Mouse (Mus musculus): ENCODE data around the gene Hnrnph3. TPM values are rescaled to one million over a fixed set of nuclear protein-coding genes. Genes with fewer than 3 reads are reported as not detected.

The Hnrnph3 gene
- total RNA-seq, 1 experiment, result 25.7 TPM

GRCm38 (mm10) chr10:62971821-62972220, 52.2 kb downstream of the Hnrnph3 start:
- Histone ChIP-seq H3K4me1 (ENCODE audit: control insufficient read depth in 2 of 2, insufficient read depth in 2 of 2, low read length in 2 of 2, poor library complexity in 1 of 2) (no peaks in the 10 kb centered on the region), H3K9me3 (ENCODE audit: control insufficient read depth, insufficient read depth, low read depth, low read length) (0 out of 2 replicates have a peak, but pooled peaks cover under 1% of the 10 kb centered on the region), H3K9ac (ENCODE audit: insufficient read depth, low read depth, low read length, poor library complexity, severe bottlenecking) (no peak overlapping the region), H3K4me3 (ENCODE audit: insufficient read depth in 1 of 2, low read depth in 1 of 2, low read length in 2 of 2, poor library complexity in 1 of 2, severe bottlenecking in 1 of 2) (no peak overlapping the region), H3K36me3 (ENCODE audit: control insufficient read depth, insufficient read depth, low read length, poor library complexity, severe bottlenecking) (peaks cover 42% of the 10 kb centered on the region), H3K27ac (ENCODE audit: insufficient read depth, low read depth, low read length, poor library complexity, severe bottlenecking) (no peak overlapping the region)
- DNase-seq (ENCODE audit: low read depth, low spot score), result no peak
- in situ Hi-C loops (cut with MboI; ENCODE audit: low sequenced_read_pairs in 2 of 2, unreplicated experiment in 2 of 2), result no loop called here
- TF ChIP-seq CHD2 (IDR thresholded peaks at IDR 0.05; ENCODE audit: low read depth, low read length), result no peak

DNA sequence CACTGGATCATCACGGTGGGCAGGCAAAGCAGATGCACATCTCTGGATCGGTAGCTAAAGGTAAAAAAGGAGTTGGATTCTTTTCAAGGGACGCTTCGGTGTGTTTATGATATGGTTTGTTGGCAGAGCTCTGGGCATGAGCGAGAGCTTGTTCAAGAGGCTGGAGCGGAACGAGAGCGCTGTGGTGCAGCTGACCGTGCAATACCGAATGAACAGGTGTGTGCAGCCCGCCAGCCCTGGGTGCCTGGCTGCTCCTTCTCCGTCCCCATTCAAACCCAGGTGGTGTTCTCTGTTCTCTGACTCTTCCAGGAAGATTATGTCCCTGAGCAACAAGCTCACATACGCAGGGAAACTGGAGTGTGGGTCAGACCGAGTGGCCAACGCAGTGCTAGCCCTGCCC, 57.7 kb downstream of the Hnrnph3 start:
- Histone ChIP-seq H3K4me1 (ENCODE audit: control insufficient read depth in 2 of 2, insufficient read depth in 2 of 2, low read length in 2 of 2, poor library complexity in 1 of 2) (no peaks in the 10 kb centered on the region), H3K36me3 (ENCODE audit: control insufficient read depth, insufficient read depth, low read length, poor library complexity, severe bottlenecking) (peaks cover 66% of the 10 kb centered on the region), H3K9me3 (ENCODE audit: control insufficient read depth, insufficient read depth, low read depth, low read length) (peaks cover 2% of the 10 kb centered on the region; the same call in 1 of the 2 replicates), H3K9ac (ENCODE audit: insufficient read depth, low read depth, low read length, poor library complexity, severe bottlenecking) (no peak overlapping the region), H3K4me3 (ENCODE audit: insufficient read depth in 1 of 2, low read depth in 1 of 2, low read length in 2 of 2, poor library complexity in 1 of 2, severe bottlenecking in 1 of 2) (no peak overlapping the region), H3K27ac (ENCODE audit: insufficient read depth, low read depth, low read length, poor library complexity, severe bottlenecking) (no peak overlapping the region)
- TF ChIP-seq MAFK (IDR thresholded peaks at IDR 0.05; ENCODE audit: insufficient read depth, low read depth, low read length) (no peak), ZC3H11A (IDR thresholded peaks at IDR 0.05; ENCODE audit: borderline replicate concordance, low read depth, low read length) (no peak), ZNF384 (IDR thresholded peaks at IDR 0.05; ENCODE audit: low read depth, low read length) (no peak), HCFC1 (IDR thresholded peaks at IDR 0.05; ENCODE audit: borderline replicate concordance, insufficient read depth, low read length) (no peak), CHD2 (IDR thresholded peaks at IDR 0.05; ENCODE audit: low read depth, low read length) (no peak)
- no peak for DNase-seq (ENCODE audit: low read depth, low spot score)
- in situ Hi-C loops (cut with MboI; ENCODE audit: low sequenced_read_pairs in 2 of 2, unreplicated experiment in 2 of 2), result no loop called here

GRCm38 (mm10) chr10:62965796-62966195, 58.2 kb downstream of the Hnrnph3 start:
- no peak overlapping the region for H3K27ac ChIP-seq (ENCODE audit: insufficient read depth, low read depth, low read length, poor library complexity, severe bottlenecking)
- H3K4me1 ChIP-seq (ENCODE audit: control insufficient read depth in 2 of 2, insufficient read depth in 2 of 2, low read length in 2 of 2, poor library complexity in 1 of 2), result no peaks in the 10 kb centered on the region
- no peak for TF ChIP-seq HCFC1 (IDR thresholded peaks at IDR 0.05; ENCODE audit: borderline replicate concordance, insufficient read depth, low read length)
- TF ChIP-seq ZC3H11A (IDR thresholded peaks at IDR 0.05; ENCODE audit: borderline replicate concordance, low read depth, low read length), result no peak
- TF ChIP-seq CHD2 (IDR thresholded peaks at IDR 0.05; ENCODE audit: low read depth, low read length), result no peak
- no peak for TF ChIP-seq MAFK (IDR thresholded peaks at IDR 0.05; ENCODE audit: insufficient read depth, low read depth, low read length)
- TF ChIP-seq ZNF384 (IDR thresholded peaks at IDR 0.05; ENCODE audit: low read depth, low read length), result no peak
- no peak overlapping the region for H3K9ac ChIP-seq (ENCODE audit: insufficient read depth, low read depth, low read length, poor library complexity, severe bottlenecking)
- DNase-seq (ENCODE audit: low read depth, low spot score), result no peak
- in situ Hi-C loops (cut with MboI; ENCODE audit: low sequenced_read_pairs in 2 of 2, unreplicated experiment in 2 of 2), result no loop called here
- H3K9me3 ChIP-seq (ENCODE audit: control insufficient read depth, insufficient read depth, low read depth, low read length), result peaks cover 2% of the 10 kb centered on the region; the same call in 1 of the 2 replicates
- peaks cover 69% of the 10 kb centered on the region for H3K36me3 ChIP-seq (ENCODE audit: control insufficient read depth, insufficient read depth, low read length, poor library complexity, severe bottlenecking)
- no peak overlapping the region for H3K4me3 ChIP-seq (ENCODE audit: insufficient read depth in 1 of 2, low read depth in 1 of 2, low read length in 2 of 2, poor library complexity in 1 of 2, severe bottlenecking in 1 of 2)

Other genes starting within 250 kb of the Hnrnph3 start
- 63.2 and 70.9 TPM in 2 replicates for gene Ccar1, start 231.9 kb downstream of the Hnrnph3 start, total RNA-seq (2012; rRNA removed)
- 307 and 557 TPM in 2 replicates for gene Tet1, start 115.2 kb downstream of the Hnrnph3 start, total RNA-seq (2012; rRNA removed)
- 12.8 and 16.3 TPM in 2 replicates for gene Slc25a16, start 103.6 kb downstream of the Hnrnph3 start, total RNA-seq (2012; rRNA removed)
- 26.4 and 28.5 TPM in 2 replicates for gene Dna2, start 77.2 kb downstream of the Hnrnph3 start, total RNA-seq (2012; rRNA removed)
- gene Rufy2, start 44.0 kb downstream of the Hnrnph3 start, total RNA-seq (2012; rRNA removed), result 15.8 and 17.1 TPM in 2 replicates
- gene Pbld2, start 98 bp upstream of the Hnrnph3 start, total RNA-seq (2012; rRNA removed), result 0.58 and 2.1 TPM in 2 replicates
- 3.6 and 4.1 TPM in 2 replicates for gene Pbld1, start 35.9 kb upstream of the Hnrnph3 start, total RNA-seq (2012; rRNA removed)
- gene Atoh7, start 75.4 kb upstream of the Hnrnph3 start, total RNA-seq (2012; rRNA removed), result 0.16 TPM in 1 of 2 replicates, not detected in the other
- gene Mypn, start 179.7 kb upstream of the Hnrnph3 start, total RNA-seq (2012; rRNA removed), result 1.0 and 1.1 TPM in 2 replicates
- 87.9 and 88.3 TPM in 2 replicates for gene Herc4, start 219.6 kb upstream of the Hnrnph3 start, total RNA-seq (2012; rRNA removed)

Measured in ES-E14 (cell line).